Mouse (Mus musculus) C3H10T1/2 (cell line): ENCODE results near the gene Tent5a. TPM values are rescaled to one million over a fixed set of nuclear protein-coding genes. Genes with fewer than 3 reads are reported as not detected.

Source experiments
- polyA plus RNA-seq, 2 experiments: library from polyadenylated mRNA; unstranded; fragments of >200 nt; fragmentation: generic; extraction: Trizol; gene quantifications; one replicate each; pipeline ENCODE4 v1.2.1; 2012; ENCODE audit warnings: missing spikeins in 2 of 2

The Tent5a gene
- polyA plus RNA-seq = 1 to 10 TPM in 1 of 2 experiments, under 1 TPM in 1; 0.09 to 1.4 TPM

GRCm38 (mm10) chr9:85327242-85328211 is at the start of gene Tent5a:
Tent5a (minus strand) TSS chr9:85327348.

GRCm38 (mm10) chr9:85312473-85312872 is 14.7 kb downstream of the Tent5a start, which contains the start of gene Gm11114:
Gm11114 (plus strand) TSS chr9:85312773.

Other genes starting within 250 kb of the Tent5a start
- gene Gm11114, start 14.6 kb downstream of the Tent5a start, polyA plus RNA-seq = not detected